In genomic region chr4:101564746-101565417, GRCm38 (mm10) we compare ENCODE assay signal across 26 mouse cellular contexts.
"Had no signal": no experiment of that assay in that cellular context is flagged by ENCODE, and none has a peak within 500 bp of the region (broad histone marks: within the 10 kb centered on the region; RNA-seq: fewer than 3 reads in every experiment).

No protein-coding gene starts in this region.

- H3K4me3 ChIP-seq: gastrocnemius, adult 2 months; heart, embryonic 10.5 days; heart, embryonic 12.5 days; hindbrain, embryonic 13.5 days; hindbrain, embryonic 15.5 days; kidney, embryonic 15.5 days; limb, embryonic 13.5 days; limb, embryonic 15.5 days; liver, embryonic 12.5 days had no signal

- H3K27ac ChIP-seq: gastrocnemius, adult 2 months; heart, embryonic 10.5 days; hindbrain, embryonic 13.5 days; hindbrain, embryonic 15.5 days; hindbrain, postnatal 0 days; kidney, embryonic 15.5 days; kidney, postnatal 0 days; limb, embryonic 13.5 days; limb, embryonic 15.5 days; liver, embryonic 12.5 days; liver, embryonic 14.5 days had no signal

- ATAC-seq: hindbrain, postnatal 0 days; intestine, embryonic 16.5 days; liver, embryonic 12.5 days had no signal

- DNase-seq: gastrocnemius, adult 2 months; gastrocnemius, postnatal 10 days; gastrocnemius, postnatal 25 days; heart, adult 18-20 months; heart, postnatal 10 days; heart, postnatal 36 days; kidney, adult 11 months; kidney, adult 2 months; kidney, adult 9 months; kidney, postnatal 14 days; kidney, postnatal 36 days; layer of hippocampus, postnatal 36 days; left cerebral cortex, postnatal 4 days; lung, adult 18-20 months had no signal
